Mouse (Mus musculus) lung, adult 2 months (tissue): Measurements from ENCODE around the gene Rbfox3. TPM values are rescaled to one million over a fixed set of nuclear protein-coding genes. Genes with fewer than 3 reads are reported as not detected.

ENCODE experiments used
- DNase-seq: peaks from one replicate; pipeline ENCODE4 v3.0.0; 2022
- H3K4me1 ChIP-seq: fragments of 200-500 bp; 2 replicates; pipeline ENCODE4 v1.6.1; 2011; ENCODE audit warnings: low read length; ENCODE audit not compliant: control insufficient read depth, insufficient read depth
- H3K4me3 ChIP-seq: fragments of 200-500 bp; replicated peaks from 2 replicates; pipeline ENCODE3; 2011; ENCODE audit warnings: low read depth, mild to moderate bottlenecking, control low read depth, low read length; ENCODE audit errors: extremely low read depth
- CTCF ChIP-seq: fragments of 200-500 bp; IDR thresholded peaks from 2 replicates; pipeline ENCODE4 v1.5.1; 2011; ENCODE audit warnings: mild to moderate bottlenecking, low read length, control low read depth; ENCODE audit not compliant: insufficient read depth
- POLR2A ChIP-seq: fragments of 200-500 bp; IDR thresholded peaks from 2 replicates; pipeline ENCODE4 v1.6.1; 2011; ENCODE audit warnings: low read depth, mild to moderate bottlenecking, control low read depth, low read length, borderline replicate concordance; ENCODE audit errors: extremely low read depth
- WGBS: fragments of 180-500 bp; shearing (Covaris S2); methylation state at CpG from one replicate; pipeline ENCODE4 v1.1.7; 2018; 5-methylcytosine and 5-hydroxymethylcytosine counted together
- polyA plus RNA-seq: library from polyadenylated mRNA; depleted of rRNA; stranded (reverse); fragments of >200 nt; gene quantifications from 2 replicates; pipeline ENCODE4 v1.2.3, GENCODE M21; 2012

Gene Rbfox3
- polyA plus RNA-seq, 1 experiment, result 1.3 TPM

GRCm38 (mm10) chr11:118637718-118638117 lies 273.7 kb downstream of the Rbfox3 start:
- WGBS, result 68% methylated on average over 10 of the region's 10 CpGs
- DNase-seq, result no peak
- TF ChIP-seq CTCF, result no peak
- no peak for TF ChIP-seq POLR2A
- H3K4me1 ChIP-seq, result no peaks in the 10 kb centered on the region
- H3K4me3 ChIP-seq, result no peak overlapping the region

GRCm38 (mm10) chr11:118634647-118635046 lies 276.8 kb downstream of the Rbfox3 start:
- Histone ChIP-seq H3K4me3 (no peak overlapping the region), H3K4me1 (no peaks in the 10 kb centered on the region)
- WGBS, result 47% methylated on average over 8 of the region's 8 CpGs
- DNase-seq, result peak; percentile 13
- TF ChIP-seq CTCF, result peak; percentile 45; the same call in 1 of the 2 replicates
- TF ChIP-seq POLR2A, result no peak

GRCm38 (mm10) chr11:118629718-118630117 lies 281.7 kb downstream of the Rbfox3 start:
- DNase-seq, result no peak
- WGBS, result 93% methylated on average over 1 of the region's 1 CpGs
- TF ChIP-seq POLR2A (no peak), CTCF (no peak)
- H3K4me3 ChIP-seq, result no peak overlapping the region
- no peaks in the 10 kb centered on the region for H3K4me1 ChIP-seq

GRCm38 (mm10) chr11:118627541-118627940 lies 283.9 kb downstream of the Rbfox3 start:
- WGBS, result 57% methylated on average over 5 of the region's 5 CpGs
- no peak for DNase-seq
- H3K4me3 ChIP-seq, result no peak overlapping the region
- no peaks in the 10 kb centered on the region for H3K4me1 ChIP-seq
- TF ChIP-seq POLR2A (no peak), CTCF (no peak)

- DNase-seq, result no peak
- TF ChIP-seq CTCF (no peak), POLR2A (no peak)
- Histone ChIP-seq H3K4me1 (no peaks in the 10 kb centered on the region), H3K4me3 (no peak overlapping the region)
- 63% methylated on average over 4 of the region's 4 CpGs for WGBS
Observed at GRCm38 (mm10) chr11:118620869-118621268, 290.5 kb downstream of the Rbfox3 start.

DNA sequence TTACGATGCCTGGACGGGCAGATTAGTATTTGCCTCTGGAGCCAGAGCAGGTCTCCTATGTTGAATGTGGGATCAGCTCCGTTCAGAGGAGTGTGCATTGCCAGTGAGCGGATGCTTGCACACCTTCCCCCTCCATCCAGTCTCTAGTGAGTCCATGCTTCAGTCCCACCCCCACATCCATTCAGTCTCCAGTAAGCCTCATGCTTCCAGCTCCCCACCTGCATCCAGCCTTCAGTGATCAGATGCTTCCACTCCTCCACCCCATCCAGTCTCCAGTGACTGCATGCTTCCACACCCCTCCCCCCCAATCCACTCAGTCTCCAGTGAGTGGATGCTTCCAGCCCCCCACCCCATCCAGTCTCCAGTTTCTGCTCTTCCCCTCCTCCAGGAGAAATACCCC lies 297.3 kb downstream of the Rbfox3 start:
- H3K4me3 ChIP-seq, result no peak overlapping the region
- H3K4me1 ChIP-seq, result no peaks in the 10 kb centered on the region
- no peak for TF ChIP-seq CTCF
- DNase-seq, result no peak
- WGBS, result 85% methylated on average over 4 of the region's 4 CpGs

DNA sequence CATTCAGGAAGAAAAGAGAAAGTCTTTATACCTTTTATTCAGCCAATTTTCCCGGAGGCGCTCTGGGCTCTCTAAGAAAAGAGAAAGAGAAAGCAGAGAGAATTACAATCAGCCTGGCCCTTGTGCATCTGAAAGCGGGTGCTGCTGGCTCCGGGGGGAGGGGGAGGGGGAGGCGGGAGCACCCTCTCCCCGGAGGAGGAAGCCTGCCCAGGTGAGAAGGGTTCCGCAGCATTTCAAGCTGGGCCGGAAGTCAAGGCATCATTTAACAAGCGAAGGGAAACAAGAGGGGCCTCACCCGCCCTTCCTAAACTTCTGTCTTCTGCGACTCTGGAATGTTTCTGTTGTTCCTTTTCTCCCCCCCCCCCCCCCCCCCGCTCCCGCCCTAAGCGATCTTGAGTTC lies 301.3 kb downstream of the Rbfox3 start:
- no peak overlapping the region for H3K4me3 ChIP-seq
- no peak for DNase-seq
- WGBS, result 4% methylated on average over 14 of the region's 14 CpGs
- no peaks in the 10 kb centered on the region for H3K4me1 ChIP-seq
- TF ChIP-seq POLR2A, result no peak
- TF ChIP-seq CTCF, result no peak

DNA sequence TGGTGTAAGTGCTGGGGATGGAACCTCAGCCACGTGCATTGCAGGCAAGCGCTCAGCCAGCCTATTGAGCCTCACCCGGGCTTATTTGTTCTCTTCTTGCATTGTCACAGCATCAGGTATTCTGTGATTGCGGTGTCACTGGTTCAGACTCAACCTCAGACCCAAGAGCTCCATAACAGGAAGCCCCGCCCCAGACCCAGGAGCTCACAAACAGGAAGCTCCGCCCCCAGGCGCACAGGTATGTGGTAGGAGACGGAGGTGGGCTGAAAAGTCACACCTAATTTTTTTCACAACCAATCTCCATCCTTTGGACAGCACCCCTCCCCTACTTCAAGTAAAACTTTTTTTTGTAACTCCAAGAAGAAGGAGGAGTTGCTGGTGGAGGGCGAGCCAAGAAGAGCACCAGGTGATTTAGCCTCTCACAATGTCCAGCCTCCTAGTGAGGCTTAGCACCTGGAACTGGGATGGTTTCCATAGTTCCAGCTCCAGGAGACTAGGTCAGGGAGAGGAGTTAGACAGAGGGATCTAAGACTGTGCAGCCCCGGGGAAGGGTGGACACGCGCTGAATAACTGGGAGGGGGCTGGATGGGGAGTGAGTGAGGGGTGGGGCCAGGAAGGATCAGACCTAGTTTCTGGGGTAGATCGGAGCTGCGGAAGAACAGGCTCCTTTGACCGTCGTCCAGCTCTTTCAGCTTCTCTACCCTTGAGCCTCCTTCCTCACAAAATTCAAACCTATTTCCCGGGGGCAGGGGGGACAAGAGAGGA lies 302.0 kb downstream of the Rbfox3 start:
- Histone ChIP-seq H3K4me3 (no peak overlapping the region), H3K4me1 (no peaks in the 10 kb centered on the region)
- WGBS, result 8% methylated on average over 17 of the region's 17 CpGs
- TF ChIP-seq CTCF (no peak), POLR2A (no peak)
- DNase-seq, result no peak

DNA sequence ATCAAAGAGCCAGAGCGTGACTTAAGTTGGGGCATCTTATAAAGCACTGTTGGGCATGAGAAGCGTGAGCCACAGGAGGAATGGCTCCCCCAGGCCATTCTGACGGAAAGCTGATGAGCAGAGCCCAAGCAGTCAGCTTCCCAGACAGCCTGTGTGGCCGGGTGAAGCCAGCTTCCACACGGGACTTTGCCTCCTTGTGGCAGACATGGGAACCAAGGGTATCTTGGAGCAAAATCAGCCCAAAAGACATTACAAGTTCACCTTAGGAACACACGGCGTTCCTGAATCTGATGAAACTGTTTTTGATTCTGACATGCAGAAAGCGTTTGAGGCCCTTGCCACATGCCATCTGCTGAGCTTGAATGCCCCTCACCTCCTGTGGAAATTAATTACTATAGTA lies 303.5 kb downstream of the Rbfox3 start:
- TF ChIP-seq CTCF (no peak), POLR2A (no peak)
- 47% methylated on average over 8 of the region's 8 CpGs for WGBS
- Histone ChIP-seq H3K4me3 (no peak overlapping the region), H3K4me1 (no peaks in the 10 kb centered on the region)
- DNase-seq, result no peak

DNA sequence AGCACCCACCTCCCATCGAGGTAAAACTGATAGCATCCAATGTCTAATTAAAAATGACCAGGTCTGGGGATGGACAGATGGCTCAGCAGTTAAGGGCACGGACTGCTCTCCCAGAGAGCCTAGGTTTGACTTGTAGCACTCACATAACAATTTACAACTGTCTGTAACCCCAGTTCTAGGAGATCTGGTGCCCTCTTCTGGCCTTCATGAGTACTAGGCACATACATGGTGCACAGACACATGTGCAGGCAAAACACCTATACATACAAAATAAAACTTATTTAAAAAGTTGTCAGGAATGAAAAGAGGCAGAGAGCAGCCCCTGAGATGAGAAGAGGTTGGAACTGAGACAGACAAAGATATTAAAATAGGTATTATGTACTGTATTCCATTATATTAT lies 305.8 kb downstream of the Rbfox3 start:
- Histone ChIP-seq H3K4me1 (no peaks in the 10 kb centered on the region), H3K4me3 (no peak overlapping the region)
- 75% methylated on average over 2 of the region's 2 CpGs for WGBS
- no peak for DNase-seq
- TF ChIP-seq POLR2A (no peak), CTCF (no peak)

DNA sequence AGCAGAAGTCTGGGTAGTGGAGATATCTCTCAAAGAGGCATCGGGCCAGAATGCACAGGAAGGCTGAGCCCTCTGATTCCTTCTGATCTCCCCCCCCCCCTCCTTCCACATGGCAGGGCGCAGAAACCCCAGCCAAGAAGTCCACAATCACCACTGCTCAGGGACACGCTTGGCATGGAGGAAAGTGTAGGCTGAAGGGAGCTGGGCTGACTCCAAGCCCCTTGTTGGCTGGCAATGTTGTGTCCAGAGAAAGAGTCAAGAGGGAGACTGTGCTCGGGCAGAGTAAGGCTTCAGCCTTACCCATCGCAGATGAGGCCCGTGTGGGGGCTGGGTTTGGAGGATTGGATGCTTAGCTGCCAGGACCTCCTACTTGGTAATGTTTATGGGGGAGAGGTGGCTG lies 307.2 kb downstream of the Rbfox3 start:
- no peak for TF ChIP-seq CTCF
- no peak for TF ChIP-seq POLR2A
- no peaks in the 10 kb centered on the region for H3K4me1 ChIP-seq
- no peak overlapping the region for H3K4me3 ChIP-seq
- DNase-seq, result no peak
- 58% methylated on average over 6 of the region's 6 CpGs for WGBS
